Mouse (Mus musculus): Measurements from ENCODE around the gene Rbfox2.
"Not testable (repeated sequence)": the region's sequence is repeated elsewhere in the genome, so short reads cannot be mapped to it uniquely, and the experiment has no call there.

The Rbfox2 gene

GRCm38 (mm10) chr15:77094431-77094830, 212.4 kb downstream of the Rbfox2 start:
- DNase-seq: no peak

- no peak for DNase-seq
These were observed 215.4 kb downstream of the Rbfox2 start for GRCm38 (mm10) chr15:77091394-77091793.

- DNase-seq: no peak
These were observed 216.3 kb downstream of the Rbfox2 start for GRCm38 (mm10) chr15:77090531-77090930.

GRCm38 (mm10) chr15:77089249-77089648, 217.6 kb downstream of the Rbfox2 start:
- DNase-seq: no peak

DNA sequence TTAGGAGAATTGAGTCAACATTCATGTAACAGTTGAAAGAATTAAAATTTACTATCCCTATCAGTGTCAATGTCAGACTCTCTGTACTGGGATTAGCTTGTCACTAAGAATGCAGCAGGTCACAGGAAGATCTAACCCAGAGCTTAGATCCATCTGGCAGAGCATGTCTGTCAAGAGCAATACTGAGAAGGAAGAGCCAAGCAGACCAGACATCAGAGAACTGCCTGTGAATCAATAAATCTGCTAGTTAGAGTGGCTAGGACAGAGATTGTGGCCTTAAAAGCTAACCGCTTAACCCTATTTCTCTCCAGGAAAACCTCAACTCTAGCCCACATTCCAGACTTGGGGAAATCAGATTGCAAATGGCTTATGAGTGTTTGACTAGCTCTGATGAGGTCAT, 220.3 kb downstream of the Rbfox2 start:
- DNase-seq: no peak

- no peak for DNase-seq
These were observed 221.0 kb downstream of the Rbfox2 start for GRCm38 (mm10) chr15:77085818-77086217.

DNA sequence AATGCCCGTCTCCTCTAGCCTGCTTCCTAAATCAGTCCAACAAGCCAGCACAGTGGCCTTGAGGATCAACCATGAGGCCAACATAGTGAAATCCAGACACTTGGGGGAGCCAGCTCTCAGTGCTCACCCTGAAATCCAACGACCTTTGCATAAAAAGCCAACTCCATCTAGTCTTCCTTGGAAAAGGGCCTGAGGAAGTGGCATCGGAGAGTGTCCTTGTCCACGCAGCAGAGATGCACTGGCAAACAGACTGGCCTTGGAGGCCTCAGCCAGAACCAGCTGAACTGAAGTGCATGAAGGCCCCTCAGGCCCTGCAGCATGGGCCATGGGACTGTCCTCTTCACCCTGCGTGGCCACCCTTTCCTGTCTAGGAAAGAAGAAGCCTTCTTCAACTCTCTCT, 225.3 kb downstream of the Rbfox2 start:
- DNase-seq: no peak

DNA sequence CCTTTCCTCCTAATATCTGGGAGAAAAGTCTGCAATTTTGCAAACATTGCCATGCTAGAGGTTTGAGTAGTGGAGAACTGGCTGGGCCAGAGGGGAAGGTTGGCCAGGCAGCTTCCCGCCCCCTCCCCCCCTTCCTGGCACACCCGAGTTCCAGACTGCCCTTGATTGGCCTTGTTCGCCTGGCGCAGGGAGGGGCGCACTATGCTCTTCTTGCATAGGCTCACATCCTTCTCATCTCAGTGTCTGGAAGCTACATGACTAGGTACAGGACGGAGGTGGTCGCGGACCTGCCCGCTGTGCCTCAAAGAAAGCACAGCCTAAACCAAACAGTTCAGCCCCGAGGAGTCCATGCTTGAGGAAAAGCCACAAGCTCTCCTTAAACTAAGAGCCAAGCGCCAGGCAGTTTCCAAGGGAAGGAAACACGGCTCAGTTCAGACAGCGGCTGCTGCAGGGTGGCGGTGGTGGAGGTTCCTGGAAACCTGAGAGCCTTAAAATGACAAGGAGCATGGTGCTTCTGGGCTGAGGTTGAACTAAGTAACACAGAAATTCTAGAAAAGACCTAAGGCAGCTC, 226.0 kb downstream of the Rbfox2 start:
- no peak for DNase-seq

GRCm38 (mm10) chr15:77079890-77080361, 226.9 kb downstream of the Rbfox2 start:
- peak; percentile 33 for DNase-seq

DNA sequence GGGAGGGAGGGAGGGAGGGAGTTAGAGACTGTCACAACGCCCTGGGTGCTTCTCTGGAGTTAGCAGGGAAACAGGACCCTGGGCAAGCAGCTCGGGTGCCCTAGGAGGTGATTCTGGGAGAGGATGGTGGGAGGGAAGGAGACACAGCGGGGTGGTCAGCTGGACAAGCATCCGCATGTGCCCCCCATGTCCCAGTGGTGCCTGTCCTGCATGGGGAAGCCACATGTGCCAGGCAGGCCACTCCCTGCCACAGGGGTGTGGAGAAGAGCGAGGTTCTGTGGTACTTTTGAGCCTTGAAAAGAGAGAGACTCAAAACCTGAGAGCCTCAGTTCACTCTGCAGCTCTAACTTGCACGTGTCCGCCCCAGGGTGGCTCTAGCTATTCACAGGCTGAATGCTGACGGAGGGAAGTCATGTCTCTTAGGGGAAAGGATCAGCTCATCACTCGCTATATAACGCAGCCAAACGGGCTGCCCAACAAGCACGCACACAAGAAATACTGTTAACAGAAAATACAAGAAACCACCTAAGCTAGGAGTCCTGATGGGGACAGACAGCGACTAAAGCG, 227.5 kb downstream of the Rbfox2 start:
- DNase-seq: no peak

DNA sequence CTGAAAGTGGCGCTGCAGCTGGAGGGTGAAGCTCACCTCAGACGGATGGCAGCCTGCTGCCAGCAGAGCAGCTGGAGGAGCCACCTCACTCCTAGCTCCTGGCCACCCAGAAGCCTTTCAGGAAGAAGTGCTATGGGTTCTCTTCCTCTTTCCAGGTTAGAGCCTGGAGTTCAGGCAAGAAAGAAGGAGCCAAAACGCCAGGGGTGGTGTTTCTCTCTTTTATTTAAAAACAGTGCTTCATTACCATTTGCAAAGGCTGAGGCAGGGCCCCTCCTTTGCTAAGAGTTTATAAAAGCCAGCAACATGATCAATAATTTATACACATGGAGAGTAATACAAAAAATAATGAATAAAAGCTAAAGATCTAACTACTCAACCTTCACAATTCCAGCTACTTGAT, 228.0 kb downstream of the Rbfox2 start:
- no peak for DNase-seq

- DNase-seq: no peak
These were observed 228.9 kb downstream of the Rbfox2 start for GRCm38 (mm10) chr15:77077906-77078305.

DNA sequence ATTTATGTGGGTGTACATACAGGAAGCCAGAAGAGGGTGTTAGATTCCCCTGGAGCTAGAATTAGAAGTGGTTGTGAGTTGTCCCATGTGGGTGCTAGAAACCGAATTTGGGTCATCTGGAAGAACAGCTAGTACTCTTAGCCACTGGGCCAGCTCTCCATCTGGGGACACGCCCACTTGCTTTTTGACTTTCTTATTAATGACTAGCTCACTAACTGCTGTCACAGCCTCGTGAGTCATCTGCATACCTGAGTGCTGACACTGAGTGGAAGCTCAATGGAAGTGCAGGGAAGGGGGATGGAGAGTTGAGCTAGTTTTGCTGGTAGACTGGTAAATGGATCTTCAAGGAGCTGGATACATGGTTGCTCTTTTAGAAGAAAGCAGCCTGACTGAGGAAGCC, 230.3 kb downstream of the Rbfox2 start:
- DNase-seq: no peak

DNA sequence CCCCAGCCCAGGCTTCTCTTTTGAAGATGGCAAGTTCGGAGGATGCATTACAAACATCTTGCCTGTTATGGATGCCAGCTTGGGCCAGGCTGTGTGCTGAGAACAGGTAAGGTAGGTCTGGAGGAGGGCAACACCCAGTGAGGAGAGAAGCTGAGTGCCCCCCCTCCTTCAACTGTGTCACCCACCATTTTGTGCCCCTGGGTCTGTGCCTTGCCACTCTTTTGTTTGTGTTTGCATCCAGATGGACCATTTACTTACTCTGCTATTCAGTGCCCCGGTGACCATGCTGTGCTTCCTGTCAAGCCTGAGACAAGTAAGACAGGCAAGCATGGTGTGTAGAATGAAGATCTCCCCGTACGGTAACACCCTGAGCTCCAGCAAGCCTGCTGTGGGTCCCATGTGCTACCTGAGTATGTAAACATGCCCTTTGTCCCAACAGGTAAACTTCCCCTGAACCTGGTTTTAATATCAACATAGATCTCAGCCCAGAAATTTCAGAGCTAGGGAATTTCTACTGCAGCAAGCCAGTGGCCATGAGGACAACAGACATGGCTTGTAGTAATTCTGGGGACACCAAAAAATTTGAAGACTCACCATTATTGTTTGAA, 234.1 kb downstream of the Rbfox2 start:
- no peak for DNase-seq

- DNase-seq: peak; percentile 32
These were observed 235.3 kb downstream of the Rbfox2 start for GRCm38 (mm10) chr15:77071501-77071900.

GRCm38 (mm10) chr15:77070745-77071268, 236.0 kb downstream of the Rbfox2 start:
- DNase-seq: no peak

DNA sequence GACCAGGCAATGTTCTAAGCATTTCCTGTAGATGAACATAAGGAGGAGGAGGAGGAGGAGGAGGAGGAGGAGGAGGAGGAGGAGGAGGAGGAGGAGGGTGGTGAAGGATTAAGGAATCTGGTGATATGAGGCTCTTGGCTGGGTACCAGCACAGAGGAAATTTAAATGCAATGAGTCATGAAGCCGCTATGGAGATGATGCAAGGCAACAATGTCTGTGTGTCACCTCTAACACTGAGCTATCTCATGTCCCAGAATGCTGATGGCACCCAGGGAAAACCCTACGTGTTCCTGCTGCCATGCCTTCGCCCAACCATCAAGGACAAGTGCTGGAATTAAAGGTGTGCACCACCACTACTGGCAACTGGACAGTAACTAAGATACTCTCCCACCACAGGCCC, 237.8 kb downstream of the Rbfox2 start:
- no peak for DNase-seq

DNA sequence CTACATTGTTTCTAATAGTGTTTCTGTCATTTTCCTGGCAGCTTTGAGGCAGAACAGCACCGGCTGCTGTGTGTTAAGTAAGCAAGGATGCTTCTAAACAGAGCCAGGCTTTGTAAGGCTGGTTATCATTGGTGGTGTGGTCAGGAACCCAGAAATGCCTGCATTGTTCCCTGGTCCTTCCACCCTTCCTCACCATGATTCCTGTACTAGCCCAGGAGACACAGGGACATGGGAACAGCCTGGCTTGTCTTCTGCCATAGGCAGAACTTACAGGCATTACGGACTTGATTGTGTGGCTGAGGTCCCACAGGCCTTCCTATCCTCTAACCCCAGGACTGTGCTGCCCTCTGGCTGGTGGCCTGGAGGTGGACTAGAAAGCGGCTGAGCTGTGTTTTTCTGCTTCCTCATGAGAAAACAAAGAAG, 238.4 kb downstream of the Rbfox2 start:
- no peak for DNase-seq

DNA sequence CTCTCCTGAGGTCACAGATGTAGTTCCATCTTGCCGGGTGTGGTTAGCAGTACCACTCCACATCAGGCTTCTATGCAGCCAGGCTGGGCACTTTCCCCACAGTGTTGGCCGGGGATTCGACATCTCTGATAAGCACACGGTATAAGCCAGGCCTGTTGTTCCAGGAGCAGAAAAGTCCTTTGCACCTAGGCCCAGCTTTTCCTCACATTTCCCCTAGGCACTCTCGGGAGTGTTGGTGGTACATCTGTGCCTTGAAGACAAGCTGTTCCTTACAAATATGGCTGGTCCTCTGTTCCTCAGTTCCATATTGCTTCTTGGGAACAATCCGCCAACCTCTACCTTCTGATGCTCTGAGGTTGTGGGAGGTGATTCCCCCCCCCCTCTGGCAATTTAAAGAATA, 240.6 kb downstream of the Rbfox2 start:
- DNase-seq: no peak

DNA sequence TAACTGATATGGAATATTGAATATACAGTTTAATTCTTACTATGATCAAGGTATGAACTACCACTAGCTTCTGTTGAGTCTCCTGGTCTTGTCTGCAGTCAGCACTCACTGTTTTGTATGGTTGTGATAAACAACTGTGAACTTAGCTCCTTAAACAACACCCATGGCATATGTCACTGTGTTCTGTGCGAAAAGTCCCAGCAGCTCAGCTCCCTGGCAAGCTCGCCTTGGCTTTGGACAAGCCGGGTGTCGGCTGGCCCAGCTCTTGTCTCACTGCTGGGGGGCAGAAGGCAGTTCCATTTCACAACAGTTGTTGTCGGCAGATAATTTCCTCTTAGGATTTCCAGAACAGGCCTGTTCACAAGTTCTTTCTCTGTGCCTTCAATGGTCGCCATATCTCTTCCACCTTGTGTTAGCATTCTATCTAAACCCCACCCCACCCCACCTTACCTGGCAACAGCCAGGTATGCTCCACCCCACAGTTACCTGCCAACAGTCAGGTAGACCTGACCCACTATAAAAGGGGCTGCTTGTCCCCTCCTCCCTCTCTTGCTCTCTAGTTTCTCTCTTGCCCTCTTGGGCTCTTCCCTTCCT, 241.4 kb downstream of the Rbfox2 start:
- peak; percentile 37 for DNase-seq

DNA sequence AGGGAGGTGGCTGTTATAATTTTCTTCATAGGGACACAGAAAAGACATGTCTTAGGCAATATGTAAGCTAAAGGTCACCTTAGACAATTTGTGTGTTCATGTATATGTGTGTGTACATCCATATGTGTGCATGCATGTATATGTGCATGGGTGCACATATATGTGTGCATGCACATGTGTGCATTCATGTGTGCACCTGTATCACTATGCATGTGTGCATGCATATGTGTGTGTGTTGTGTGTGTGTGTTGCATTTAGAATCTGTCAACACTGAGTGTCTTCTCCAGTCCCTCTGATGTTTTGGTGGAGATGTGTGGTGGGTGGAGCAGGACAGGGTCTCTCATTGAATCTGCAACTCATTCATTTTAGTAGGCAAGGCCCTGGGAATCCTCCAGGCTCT, 244.1 kb downstream of the Rbfox2 start:
- DNase-seq: no peak

DNA sequence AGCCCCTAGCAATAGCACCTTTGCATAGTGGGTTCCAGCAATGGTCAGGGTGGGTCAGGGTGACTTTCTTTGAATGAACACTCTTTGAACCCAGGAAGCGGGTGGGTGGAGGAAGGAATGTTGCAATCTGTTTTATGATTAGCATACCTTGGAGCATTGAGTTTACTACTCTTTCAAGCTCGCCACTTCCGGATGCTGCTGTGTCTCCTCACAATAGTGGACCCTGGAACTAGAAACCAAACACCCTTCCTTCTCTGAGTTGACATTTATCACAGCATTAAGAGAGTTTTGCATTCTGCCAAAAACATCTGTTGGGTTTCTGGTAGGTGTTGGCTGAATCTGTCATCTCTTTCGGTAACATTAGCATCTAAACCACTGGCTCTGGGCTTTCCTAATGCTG, 247.4 kb downstream of the Rbfox2 start:
- not testable (repeated sequence) for DNase-seq

GRCm38 (mm10) chr15:77058566-77058965, 248.2 kb downstream of the Rbfox2 start:
- DNase-seq: no peak

DNA sequence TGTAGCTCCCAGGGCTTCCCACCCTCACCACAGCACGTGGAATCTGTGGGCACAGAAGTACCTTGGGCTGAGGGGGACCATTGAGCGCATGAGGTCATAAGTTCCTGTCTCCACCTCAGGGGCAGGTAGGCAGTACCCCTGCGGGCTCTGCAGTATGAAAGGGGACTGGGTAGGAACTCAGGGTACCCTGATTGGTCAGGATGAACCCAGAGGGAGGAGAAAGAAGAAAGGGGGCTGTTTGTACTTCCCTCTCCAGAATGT, 250.1 kb downstream of the Rbfox2 start:
- DNase-seq: no peak
